Mouse (Mus musculus) liver, embryonic 15.5 days (tissue): ENCODE data around the gene Hpse. TPM values are rescaled to one million over a fixed set of nuclear protein-coding genes. Genes with fewer than 3 reads are reported as not detected.

ENCODE experiments used
- ATAC-seq: fragments of 200-750 bp; cut with Nextera tagmentation; 2 replicates; pipeline ENCODE4 v1.8.0; 2017; ENCODE audit warnings: moderate number of reproducible peaks, mild to moderate bottlenecking, moderate library complexity; ENCODE audit not compliant: insufficient read depth
- H3K27ac ChIP-seq: fragments of 300-500 bp; sonication (generic); replicated peaks from 2 replicates; pipeline ENCODE4 v1.5.1; 2015; ENCODE audit warnings: mild to moderate bottlenecking, inconsistent platforms
- H3K27me3 ChIP-seq: fragments of 300-500 bp; sonication (generic); 2 replicates; pipeline ENCODE4 v1.6.1; 2015; ENCODE audit warnings: mild to moderate bottlenecking, inconsistent platforms
- H3K36me3 ChIP-seq: fragments of 300-500 bp; sonication (generic); replicated peaks from 2 replicates; pipeline ENCODE4 v1.6.1; 2015; ENCODE audit warnings: moderate library complexity, mild to moderate bottlenecking, inconsistent platforms
- H3K4me1 ChIP-seq: fragments of 300-500 bp; sonication (generic); replicated peaks from 2 replicates; pipeline ENCODE4 v1.6.1; 2015; ENCODE audit warnings: inconsistent platforms
- H3K4me2 ChIP-seq: fragments of 300-500 bp; sonication (generic); 2 replicates; pipeline ENCODE4 v1.6.1; 2015; ENCODE audit warnings: moderate library complexity, mild to moderate bottlenecking, inconsistent platforms
- H3K4me3 ChIP-seq: fragments of 300-500 bp; sonication (generic); replicated peaks from 2 replicates; pipeline ENCODE4 v1.5.1; 2015; ENCODE audit warnings: mild to moderate bottlenecking, inconsistent platforms
- H3K9ac ChIP-seq: fragments of 300-500 bp; sonication (generic); 2 replicates; pipeline ENCODE4 v1.6.1; 2015; ENCODE audit warnings: moderate library complexity, mild to moderate bottlenecking, inconsistent platforms
- H3K9me3 ChIP-seq: fragments of 300-500 bp; sonication (generic); replicated peaks from 2 replicates; pipeline ENCODE4 v1.6.1; 2016; ENCODE audit warnings: inconsistent platforms
- WGBS: fragments of 180-500 bp; shearing (Covaris S2); methylation state at CpG from one replicate; pipeline ENCODE4 v1.1.7; 2015; ENCODE audit warnings: mixed read lengths; ENCODE audit not compliant: insufficient replicate concordance; 5-methylcytosine and 5-hydroxymethylcytosine counted together
- polyA plus RNA-seq: library from polyadenylated mRNA; unstranded; fragments of >200 nt; fragmentation: Nextera tagmentation; extraction: Ambion mirVana; gene quantifications from 2 replicates; pipeline ENCODE4 v1.2.1, GENCODE M21; 2015

The Hpse gene
- polyA plus RNA-seq = 1.6 and 1.9 TPM in 2 replicates

- H3K9me3 ChIP-seq = no peaks in the 10 kb centered on the region
- no peaks in the 10 kb centered on the region for H3K36me3 ChIP-seq
- WGBS = under 1% methylated on average over 56 of the region's 56 CpGs
- peaks cover 2% of the 10 kb centered on the region; the same call in 1 of the 2 replicates for H3K4me1 ChIP-seq
- no peak within 1 kb of the TSS for H3K9ac ChIP-seq
- H3K27ac ChIP-seq = no peak within 1 kb of the TSS
- ATAC-seq = peak; percentile 61
- H3K4me3 ChIP-seq = peak within 1 kb of the TSS; percentile 52
- H3K4me2 ChIP-seq = peak within 1 kb of the TSS; percentile 74
- H3K27me3 ChIP-seq = peaks cover 34% of the 10 kb centered on the region
These were observed at the start of gene Hpse for GRCm38 (mm10) chr5:100719235-100720088. TSS of gene Hpse (minus strand) at chr5:100719716.

GRCm38 (mm10) chr5:100766026-100766425 is 46.5 kb upstream of the Hpse start:
- H3K9ac ChIP-seq = no peak overlapping the region
- peaks cover 90% of the 10 kb centered on the region for H3K36me3 ChIP-seq
- no peak for ATAC-seq
- no peak overlapping the region for H3K27ac ChIP-seq
- H3K4me1 ChIP-seq = no peaks in the 10 kb centered on the region
- H3K4me3 ChIP-seq = no peak overlapping the region
- no peaks in the 10 kb centered on the region for H3K27me3 ChIP-seq
- 90% methylated on average over 7 of the region's 7 CpGs for WGBS
- H3K4me2 ChIP-seq = no peak overlapping the region
- H3K9me3 ChIP-seq = no peaks in the 10 kb centered on the region

- H3K36me3 ChIP-seq = peaks cover 57% of the 10 kb centered on the region
- H3K9me3 ChIP-seq = no peaks in the 10 kb centered on the region
These were observed 42.2 kb upstream of the Hpse start for GRCm38 (mm10) chr5:100761736-100762135.

GRCm38 (mm10) chr5:100760049-100760663 is 40.6 kb upstream of the Hpse start:
- Histone ChIP-seq H3K36me3 (peaks cover 41% of the 10 kb centered on the region), H3K27me3 (no peaks in the 10 kb centered on the region), H3K4me1 (no peaks in the 10 kb centered on the region), H3K27ac (no peak overlapping the region), H3K4me2 (no peak overlapping the region), H3K4me3 (no peak overlapping the region), H3K9me3 (no peaks in the 10 kb centered on the region), H3K9ac (no peak overlapping the region)
- ATAC-seq = no peak
- 79% methylated on average over 10 of the region's 10 CpGs for WGBS

More at GRCm38 (mm10) chr5:100761736-100762135, 42.2 kb upstream of the Hpse start:
- H3K4me3 ChIP-seq = no peak overlapping the region
- H3K4me1 ChIP-seq = no peaks in the 10 kb centered on the region
- 79% methylated on average over 7 of the region's 7 CpGs for WGBS
- no peak overlapping the region for H3K27ac ChIP-seq
- ATAC-seq = no peak
- no peak overlapping the region for H3K4me2 ChIP-seq
- no peaks in the 10 kb centered on the region for H3K27me3 ChIP-seq
- H3K9ac ChIP-seq = no peak overlapping the region

GRCm38 (mm10) chr5:100758121-100758520 is 38.6 kb upstream of the Hpse start:
- Histone ChIP-seq H3K36me3 (peaks cover 22% of the 10 kb centered on the region), H3K4me1 (no peaks in the 10 kb centered on the region), H3K9me3 (no peaks in the 10 kb centered on the region), H3K27ac (no peak overlapping the region), H3K4me3 (no peak overlapping the region), H3K27me3 (no peaks in the 10 kb centered on the region), H3K9ac (no peak overlapping the region), H3K4me2 (no peak overlapping the region)
- ATAC-seq = no peak
- WGBS = 84% methylated on average over 5 of the region's 5 CpGs

- Histone ChIP-seq H3K27me3 (no peaks in the 10 kb centered on the region), H3K4me1 (no peaks in the 10 kb centered on the region), H3K4me2 (no peak overlapping the region), H3K9ac (no peak overlapping the region), H3K36me3 (no peaks in the 10 kb centered on the region), H3K4me3 (no peak overlapping the region), H3K9me3 (no peaks in the 10 kb centered on the region), H3K27ac (no peak overlapping the region)
- 37% methylated on average over 7 of the region's 7 CpGs for WGBS
- ATAC-seq = no peak
These were observed 33.9 kb upstream of the Hpse start for GRCm38 (mm10) chr5:100753407-100753806.

- Histone ChIP-seq H3K27ac (no peak overlapping the region), H3K9ac (no peak overlapping the region), H3K4me1 (no peaks in the 10 kb centered on the region), H3K9me3 (no peaks in the 10 kb centered on the region), H3K4me3 (no peak overlapping the region), H3K36me3 (no peaks in the 10 kb centered on the region), H3K4me2 (no peak overlapping the region), H3K27me3 (no peaks in the 10 kb centered on the region)
- ATAC-seq = no peak
- 54% methylated on average over 4 of the region's 4 CpGs for WGBS
These were observed 32.1 kb upstream of the Hpse start for GRCm38 (mm10) chr5:100751655-100752054.

- H3K4me1 ChIP-seq = no peaks in the 10 kb centered on the region
- no peaks in the 10 kb centered on the region for H3K9me3 ChIP-seq
- no peak overlapping the region for H3K9ac ChIP-seq
- 31% methylated on average over 10 of the region's 10 CpGs for WGBS
- ATAC-seq = no peak
- H3K27ac ChIP-seq = no peak overlapping the region
- no peak overlapping the region for H3K4me3 ChIP-seq
- H3K27me3 ChIP-seq = no peaks in the 10 kb centered on the region
- H3K4me2 ChIP-seq = no peak overlapping the region
- no peaks in the 10 kb centered on the region for H3K36me3 ChIP-seq
These were observed 31.2 kb upstream of the Hpse start for GRCm38 (mm10) chr5:100750617-100751255.

- ATAC-seq = no peak
- Histone ChIP-seq H3K9ac (no peak overlapping the region), H3K4me2 (no peak overlapping the region), H3K4me1 (peaks cover 7% of the 10 kb centered on the region), H3K9me3 (0 out of 2 replicates have a peak, but pooled peaks cover 4% of the 10 kb centered on the region), H3K4me3 (no peak overlapping the region), H3K36me3 (no peaks in the 10 kb centered on the region), H3K27me3 (no peaks in the 10 kb centered on the region), H3K27ac (no peak overlapping the region)
- WGBS = 77% methylated on average over 8 of the region's 8 CpGs
These were observed 19.3 kb upstream of the Hpse start for GRCm38 (mm10) chr5:100738802-100739201.

- H3K4me2 ChIP-seq = no peak overlapping the region
- ATAC-seq = no peak
- H3K4me1 ChIP-seq = peaks cover 7% of the 10 kb centered on the region
- no peak overlapping the region for H3K4me3 ChIP-seq
- H3K36me3 ChIP-seq = no peaks in the 10 kb centered on the region
- WGBS = 31% methylated on average over 8 of the region's 8 CpGs
- H3K9ac ChIP-seq = no peak overlapping the region
- H3K27ac ChIP-seq = no peak overlapping the region
- H3K27me3 ChIP-seq = no peaks in the 10 kb centered on the region
- H3K9me3 ChIP-seq = 0 out of 2 replicates have a peak, but pooled peaks cover 4% of the 10 kb centered on the region
These were observed 17.4 kb upstream of the Hpse start for GRCm38 (mm10) chr5:100736919-100737318.

GRCm38 (mm10) chr5:100734535-100734934 is 15.0 kb upstream of the Hpse start:
- WGBS = 38% methylated on average over 4 of the region's 4 CpGs
- Histone ChIP-seq H3K4me3 (no peak overlapping the region), H3K9ac (no peak overlapping the region), H3K27ac (no peak overlapping the region), H3K4me2 (no peak overlapping the region), H3K9me3 (no peaks in the 10 kb centered on the region), H3K4me1 (peaks cover 7% of the 10 kb centered on the region), H3K27me3 (no peaks in the 10 kb centered on the region), H3K36me3 (no peaks in the 10 kb centered on the region)
- peak; percentile 51; the same call in 1 of the 2 replicates for ATAC-seq
